Mouse (Mus musculus) mesoderm, embryonic 11.5 days (tissue): ENCODE results near the gene Olfr665.
"Not testable (repeated sequence)": the region's sequence is repeated elsewhere in the genome, so short reads cannot be mapped to it uniquely, and the experiment has no call there.

ENCODE experiments used
- DNase-seq: peaks from one replicate; pipeline ENCODE4 v3.0.0-alpha.2; 2012; ENCODE audit warnings: low read depth, low spot score

Gene Olfr665

GRCm38 (mm10) chr7:104877731-104878130 is at the start of gene Olfr665:
TSS of gene Olfr665 (plus strand) at chr7:104878031.
- DNase-seq, result no peak

- no peak for DNase-seq
Measured at GRCm38 (mm10) chr7:104842503-104842902, 35.3 kb upstream of the Olfr665 start, which contains the start of gene Usp17lb. TSS of gene Usp17lb (minus strand) at chr7:104842603.

GRCm38 (mm10) chr7:104843731-104844287 is 34.0 kb upstream of the Olfr665 start:
- DNase-seq, result no peak

GRCm38 (mm10) chr7:104851546-104851945 is 26.3 kb upstream of the Olfr665 start:
- not testable (repeated sequence) for DNase-seq

- DNase-seq, result no peak
Measured at GRCm38 (mm10) chr7:104855248-104855750, 22.5 kb upstream of the Olfr665 start.

- not testable (repeated sequence) for DNase-seq
Measured at GRCm38 (mm10) chr7:104856709-104857108, 21.1 kb upstream of the Olfr665 start, which contains the start of gene Usp17la. TSS of gene Usp17la (plus strand) at chr7:104857009.

GRCm38 (mm10) chr7:104857683-104858082 is 20.1 kb upstream of the Olfr665 start:
- DNase-seq, result no peak

- no peak for DNase-seq
Measured at GRCm38 (mm10) chr7:104861381-104861780, 16.4 kb upstream of the Olfr665 start.

GRCm38 (mm10) chr7:104895852-104896251 is 18.0 kb downstream of the Olfr665 start, which contains the start of gene Olfr666:
TSS of gene Olfr666 (minus strand) at chr7:104895952.
- DNase-seq, result no peak

GRCm38 (mm10) chr7:104921382-104921781 is 43.6 kb downstream of the Olfr665 start, which contains the start of gene Olfr667:
TSS of gene Olfr667 (minus strand) at chr7:104921482.
- no peak for DNase-seq

GRCm38 (mm10) chr7:104927957-104928356 is 50.1 kb downstream of the Olfr665 start, which contains the start of gene Olfr668:
TSS of gene Olfr668 (minus strand) at chr7:104928057.
- DNase-seq, result no peak
